Mouse (Mus musculus) liver, embryonic 11.5 days (tissue): ENCODE results near the gene Dzank1. TPM values are rescaled to one million over a fixed set of nuclear protein-coding genes. Genes with fewer than 3 reads are reported as not detected.

Source experiments
- polyA plus RNA-seq: library from polyadenylated mRNA; unstranded; fragments of >200 nt; fragmentation: Nextera tagmentation; extraction: Ambion mirVana; gene quantifications from 2 replicates; pipeline ENCODE4 v1.2.1, GENCODE M21; 2014

Dzank1 gene
- polyA plus RNA-seq, 1 experiment from 2014 or later, result 0.63 TPM

Other genes with a start within 250 kb of the Dzank1 start
- 0.14 TPM in 1 of 2 replicates, not detected in the other for gene Ovol2, start 195.3 kb downstream of the Dzank1 start, polyA plus RNA-seq
- 33.5 and 34.8 TPM in 2 replicates for gene Kat14, start 158.4 kb downstream of the Dzank1 start, polyA plus RNA-seq
- gene Pet117, start 158.4 kb downstream of the Dzank1 start, polyA plus RNA-seq, result 0.40 and 0.80 TPM in 2 replicates
- gene Polr3f, start 304 bp upstream of the Dzank1 start, polyA plus RNA-seq, result 21.9 and 24.2 TPM in 2 replicates
- gene Rbbp9, start 23.5 kb upstream of the Dzank1 start, polyA plus RNA-seq, result 33.4 and 33.8 TPM in 2 replicates
- 95.7 and 99.3 TPM in 2 replicates for gene Sec23b, start 28.8 kb upstream of the Dzank1 start, polyA plus RNA-seq
- 43.6 and 47.2 TPM in 2 replicates for gene Smim26, start 66.6 kb upstream of the Dzank1 start, polyA plus RNA-seq
- 65.2 and 65.9 TPM in 2 replicates for gene Dtd1, start 72.5 kb upstream of the Dzank1 start, polyA plus RNA-seq